Mouse (Mus musculus): ENCODE measurements around the gene Pnmt.

Pnmt gene

DNA sequence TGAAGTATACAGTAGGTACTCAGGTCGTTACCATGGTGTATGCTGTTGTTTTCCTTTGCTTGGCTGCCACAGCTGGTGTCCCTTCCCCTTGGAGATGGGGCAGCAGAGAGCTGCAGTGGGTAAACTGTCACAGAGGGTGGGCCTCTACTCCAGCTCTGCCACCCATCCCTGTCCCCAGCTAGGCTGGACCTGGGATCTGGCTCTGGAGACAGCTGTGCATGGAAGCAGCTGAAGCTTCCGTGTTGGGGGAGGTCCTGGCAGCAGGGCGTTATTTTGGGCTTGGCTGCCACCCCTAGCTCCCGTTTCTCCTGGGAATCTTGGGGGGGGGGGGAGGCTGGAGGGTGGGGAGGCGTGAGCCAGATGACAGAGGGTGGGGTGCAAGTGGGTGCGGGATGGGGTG lies 32.0 kb downstream of the Pnmt start:
- DNase-seq (ENCODE audit: low spot score) = no peak

DNA sequence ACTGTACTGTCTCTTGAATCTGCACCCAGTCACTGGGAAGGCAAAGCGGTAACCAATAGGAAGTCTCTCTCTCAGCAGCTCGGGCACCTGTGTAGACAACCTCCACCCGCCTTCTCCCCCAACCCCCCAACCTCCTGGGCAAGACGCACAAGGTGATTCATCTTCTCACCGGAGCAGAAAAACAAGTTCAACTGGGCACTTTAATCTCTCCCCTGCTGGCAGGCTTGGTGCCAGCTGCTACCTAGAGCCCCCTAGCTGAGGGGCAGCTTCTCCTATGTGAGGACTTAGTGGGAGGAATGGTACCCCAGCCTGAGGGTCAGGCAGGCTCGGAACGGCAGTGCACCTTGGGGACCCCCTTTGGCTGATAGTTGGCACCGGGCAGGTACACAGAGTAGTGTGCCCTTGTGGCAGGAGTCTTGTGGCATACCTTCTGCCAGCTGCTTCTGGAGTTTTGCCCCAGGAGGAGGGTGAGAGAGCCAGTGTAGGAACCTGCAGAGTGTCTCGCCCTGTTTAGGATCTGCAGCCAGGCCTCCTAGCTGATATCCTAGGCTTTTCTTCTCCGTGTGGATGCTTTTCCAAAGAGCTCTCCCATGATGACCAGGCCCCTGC lies 32.8 kb downstream of the Pnmt start:
- no peak for DNase-seq (ENCODE audit: low spot score)

DNA sequence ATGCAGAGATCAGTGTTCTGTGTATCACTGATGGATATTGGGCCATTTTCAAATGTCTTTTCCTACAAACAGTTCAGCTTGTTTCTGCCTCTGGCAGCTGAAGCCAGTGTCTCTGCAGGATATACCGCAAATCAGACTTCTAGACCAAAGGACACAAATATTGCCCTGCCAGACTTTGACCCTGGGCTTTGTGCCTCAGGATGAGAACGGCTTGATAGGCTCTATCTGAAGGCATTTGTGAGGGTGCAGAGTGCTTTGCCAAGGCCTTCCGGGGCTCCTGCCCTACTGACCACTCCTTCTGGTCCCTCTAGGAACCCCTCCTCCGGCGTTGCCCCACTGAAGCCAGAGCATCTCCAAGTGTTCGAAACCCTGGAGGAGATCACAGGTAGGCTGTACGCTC lies 40.3 kb downstream of the Pnmt start:
- no peak for DNase-seq (ENCODE audit: low spot score)

DNA sequence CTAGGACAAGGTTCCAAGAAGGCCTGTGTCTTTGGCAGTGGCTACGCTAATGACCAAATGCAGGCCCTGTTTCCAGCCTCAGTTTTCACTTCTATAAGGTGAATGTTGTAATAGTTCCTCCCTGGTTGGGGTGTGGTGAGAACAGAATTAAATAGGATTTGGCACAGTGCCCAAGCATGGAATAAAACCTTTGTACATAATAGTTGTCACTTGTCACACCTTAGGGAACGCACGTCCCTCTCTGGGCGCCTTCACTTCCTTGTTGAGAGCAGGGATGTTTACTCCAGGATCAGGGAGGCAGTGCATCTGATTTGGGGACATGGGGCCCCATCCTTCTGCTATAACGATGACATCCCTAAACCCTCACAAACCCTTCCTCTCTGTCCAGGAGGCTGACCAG lies 42.2 kb downstream of the Pnmt start:
- DNase-seq (ENCODE audit: low spot score) = no peak

DNA sequence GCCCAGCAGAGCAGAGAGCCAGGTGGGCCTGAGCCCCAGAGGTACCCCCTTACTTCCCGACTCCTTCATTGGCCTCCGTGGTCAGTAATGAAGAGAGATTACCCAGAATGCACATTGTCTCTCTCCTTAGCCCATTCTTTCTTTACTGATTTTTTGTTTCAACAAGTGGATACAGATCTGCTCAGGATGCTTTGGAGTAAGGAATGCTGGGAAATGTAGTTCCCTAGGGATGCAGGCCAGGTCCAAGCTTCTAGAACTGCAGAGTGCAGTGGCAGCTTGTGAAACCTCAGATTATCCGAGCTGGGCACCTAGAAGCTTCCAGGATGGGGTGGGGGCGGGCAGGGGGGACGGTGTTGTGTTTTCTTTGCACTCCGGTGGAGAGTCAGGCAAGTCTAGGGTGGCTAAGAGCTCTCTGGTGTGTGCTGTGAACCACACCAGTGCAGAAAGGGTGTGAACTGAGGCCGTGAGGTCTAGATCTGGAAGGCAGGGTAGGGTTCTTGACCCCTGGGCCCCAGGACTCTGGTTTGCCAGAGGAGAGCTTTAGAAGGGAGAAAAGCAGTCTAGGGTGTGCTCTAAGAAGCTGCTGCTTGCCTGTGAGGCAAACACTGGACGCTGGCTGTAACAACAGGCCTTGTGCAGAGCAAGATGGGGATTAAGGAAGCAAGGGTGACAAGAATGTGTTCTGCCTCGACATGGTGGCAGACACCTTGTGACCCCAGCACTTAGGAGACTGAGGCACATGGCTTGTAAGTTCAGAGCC lies 45.7 kb downstream of the Pnmt start:
- DNase-seq (ENCODE audit: low spot score) = no peak

DNA sequence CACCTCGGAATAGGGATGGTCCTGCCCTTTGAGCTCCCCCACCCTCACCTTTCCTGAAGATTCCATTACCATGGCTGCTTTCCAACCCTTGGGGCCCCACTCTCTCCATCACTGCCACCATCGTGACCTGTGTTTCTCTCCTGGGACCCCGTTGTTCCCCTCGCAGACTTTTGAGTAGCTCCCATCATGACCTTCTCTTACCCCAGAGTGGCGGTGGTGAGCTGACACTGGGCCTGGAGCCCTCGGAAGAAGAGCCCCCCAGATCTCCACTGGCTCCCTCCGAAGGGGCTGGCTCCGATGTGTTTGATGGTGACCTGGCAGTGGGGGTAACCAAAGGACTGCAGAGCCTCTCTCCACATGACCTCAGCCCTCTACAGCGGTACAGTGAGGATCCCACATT lies 49.5 kb downstream of the Pnmt start:
- DNase-seq (ENCODE audit: low spot score) = no peak

DNA sequence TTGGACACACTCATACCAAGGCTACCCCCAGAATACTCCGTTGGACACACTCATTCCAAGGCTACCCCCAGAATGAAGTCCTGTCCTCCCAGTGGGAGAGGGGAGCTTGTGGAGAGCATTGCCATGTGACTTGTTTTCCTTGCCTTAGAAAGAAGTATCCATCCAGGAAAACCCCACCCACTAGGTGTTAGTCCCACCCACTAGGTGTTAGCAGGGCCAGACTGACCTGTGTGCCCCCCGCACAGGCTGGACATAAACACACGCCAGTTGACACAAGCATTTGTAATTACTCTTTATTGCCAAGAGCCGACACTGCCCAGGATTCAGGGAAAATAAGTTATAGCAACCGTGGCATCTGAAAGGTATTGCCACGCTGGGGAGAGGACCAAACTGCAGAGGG lies 51.2 kb downstream of the Pnmt start:
- DNase-seq (ENCODE audit: low spot score) = no peak
